In genomic region chr7:3457111-3457840, GRCm38 (mm10) we compare ENCODE assay signal across 31 mouse cellular contexts. TPM values are rescaled to one million over a fixed set of nuclear protein-coding genes. Genes with fewer than 3 reads are reported as not detected.
A peak's percentile ranks its signal among the peaks of the same experiment; 100 is the strongest.
DNase-seq lines count a peak whose midpoint lies in the region; ATAC-seq and TF ChIP-seq lines count a peak whose summit lies in the region.
"Had no signal": no experiment of that assay in that cellular context is flagged by ENCODE, and none has a peak within 500 bp of the region (broad histone marks: within the 10 kb centered on the region; RNA-seq: fewer than 3 reads in every experiment).

No protein-coding gene starts in this region.

- no peaks in the 10 kb centered on the region for H3K9me3 ChIP-seq in intestine, embryonic 14.5 days (ENCODE audit: control insufficient read depth, low read length)
- H3K9me3 ChIP-seq in intestine, postnatal 0 days (ENCODE audit: control insufficient read depth), result no peaks in the 10 kb centered on the region
- H3K9me3 ChIP-seq in limb, embryonic 14.5 days (ENCODE audit: control insufficient read depth, low read length), result no peaks in the 10 kb centered on the region
- no peaks in the 10 kb centered on the region for H3K9me3 ChIP-seq in limb, embryonic 10.5 days (replicated peaks)
- no peaks in the 10 kb centered on the region for H3K9me3 ChIP-seq in limb, embryonic 15.5 days
- no peaks in the 10 kb centered on the region for H3K9me3 ChIP-seq in midbrain, embryonic 16.5 days (replicated peaks; ENCODE audit: control insufficient read depth, low read length, poor library complexity, severe bottlenecking)
- H3K9me3 ChIP-seq: embryonic facial prominence, embryonic 12.5 days; limb, embryonic 13.5 days; lung, embryonic 15.5 days; midbrain, embryonic 13.5 days had no signal

- 0 out of 2 replicates have a peak overlapping the region, but pooled peaks have one; percentile 29 for H3K27ac ChIP-seq in intestine, embryonic 14.5 days (ENCODE audit: low read depth)
- H3K27ac ChIP-seq in intestine, postnatal 0 days (ENCODE audit: low read depth, low read length), result no peak overlapping the region
- no peak overlapping the region for H3K27ac ChIP-seq in limb, embryonic 14.5 days (replicated peaks; ENCODE audit: low read depth, low read length)
- H3K27ac ChIP-seq in limb, embryonic 10.5 days, result no peak overlapping the region
- H3K27ac ChIP-seq in cortical plate, adult 2 months (ENCODE audit: insufficient read depth, low read length), result peak overlapping the region; percentile 15; the same call in 1 of the 2 replicates
- 0 out of 2 replicates have a peak overlapping the region, but pooled peaks have one; percentile 33 for H3K27ac ChIP-seq in limb, embryonic 15.5 days
- no peak overlapping the region for H3K27ac ChIP-seq in midbrain, embryonic 16.5 days (ENCODE audit: low read length)
- H3K27ac ChIP-seq: embryonic facial prominence, embryonic 12.5 days; hindbrain, embryonic 14.5 days; limb, embryonic 13.5 days; liver, embryonic 14.5 days; lung, embryonic 15.5 days; midbrain, embryonic 13.5 days had no signal

- H3K4me3 ChIP-seq in intestine, embryonic 14.5 days (ENCODE audit: low read depth, low read length), result no peak overlapping the region
- no peak overlapping the region for H3K4me3 ChIP-seq in intestine, postnatal 0 days (ENCODE audit: low read depth, low read length)
- no peak overlapping the region for H3K4me3 ChIP-seq in limb, embryonic 14.5 days (replicated peaks; ENCODE audit: low read length)
- no peak overlapping the region for H3K4me3 ChIP-seq in limb, embryonic 10.5 days
- H3K4me3 ChIP-seq in cortical plate, adult 2 months (ENCODE audit: insufficient read depth, low read length), result no peak overlapping the region
- no peak overlapping the region for H3K4me3 ChIP-seq in limb, embryonic 15.5 days
- H3K4me3 ChIP-seq in midbrain, embryonic 16.5 days (ENCODE audit: low read depth, low read length), result no peak overlapping the region
- H3K4me3 ChIP-seq: embryonic facial prominence, embryonic 12.5 days; limb, embryonic 13.5 days; lung, embryonic 15.5 days; megakaryocyte, embryonic 14.5 days; midbrain, embryonic 13.5 days had no signal

- no peak for ATAC-seq in intestine, embryonic 14.5 days (replicated peaks; ENCODE audit: low FRiP score, low TSS enrichment, low read depth)
- ATAC-seq in intestine, postnatal 0 days, result no peak
- no peak for ATAC-seq in limb, embryonic 14.5 days (ENCODE audit: low FRiP score, low read depth)
- ATAC-seq in limb, embryonic 15.5 days (ENCODE audit: insufficient number of reproducible peaks, low FRiP score, low TSS enrichment, low read depth), result no peak
- ATAC-seq in midbrain, embryonic 16.5 days, result no peak
- ATAC-seq: activated CD4-positive, CD25-positive, alpha-beta regulatory T cell, adult 4 months; forebrain, postnatal 0 days; inflammation-experienced regulatory T-cells, adult 6 months; midbrain, embryonic 13.5 days had no signal

- WGBS in intestine, embryonic 14.5 days, result 90% methylated on average over 10 of the region's 10 CpGs
- WGBS in intestine, postnatal 0 days, result 93% methylated on average over 10 of the region's 10 CpGs
- WGBS in limb, embryonic 14.5 days, result 92% methylated on average over 10 of the region's 10 CpGs
- 96% methylated on average over 10 of the region's 10 CpGs for WGBS in limb, embryonic 10.5 days
- WGBS in limb, embryonic 15.5 days, result 79% methylated on average over 10 of the region's 10 CpGs
- WGBS in midbrain, embryonic 16.5 days, result 93% methylated on average over 10 of the region's 10 CpGs

- no peak for TF ChIP-seq POLR2A in limb, embryonic 14.5 days (IDR thresholded peaks at IDR 0.05; ENCODE audit: borderline replicate concordance, extremely low read depth, insufficient read depth, insufficient read length)
- no peak for TF ChIP-seq POLR2A in cortical plate, adult 2 months (IDR thresholded peaks at IDR 0.05; ENCODE audit: extremely low read depth, insufficient read depth, low read length)

- no peaks in the 10 kb centered on the region for H3K4me1 ChIP-seq in intestine, embryonic 14.5 days (replicated peaks; ENCODE audit: control insufficient read depth, insufficient read depth, low read length)
- H3K4me1 ChIP-seq in intestine, postnatal 0 days (replicated peaks; ENCODE audit: control insufficient read depth, insufficient read depth, low read length), result no peaks in the 10 kb centered on the region
- H3K4me1 ChIP-seq in limb, embryonic 14.5 days (ENCODE audit: control insufficient read depth, insufficient read depth, low read length), result no peaks in the 10 kb centered on the region
- H3K4me1 ChIP-seq in limb, embryonic 10.5 days, result peaks cover 5% of the 10 kb centered on the region; the same call in 1 of the 2 replicates
- H3K4me1 ChIP-seq in cortical plate, adult 2 months (ENCODE audit: control insufficient read depth, insufficient read depth, low read length), result peaks cover 4% of the 10 kb centered on the region
- 0 out of 2 replicates have a peak, but pooled peaks cover 2% of the 10 kb centered on the region for H3K4me1 ChIP-seq in limb, embryonic 15.5 days
- H3K4me1 ChIP-seq in midbrain, embryonic 16.5 days (ENCODE audit: control insufficient read depth, insufficient read depth, low read length), result no peaks in the 10 kb centered on the region
- H3K4me1 ChIP-seq: embryonic facial prominence, embryonic 12.5 days; lung, embryonic 15.5 days; midbrain, embryonic 13.5 days had no signal

- no peak overlapping the region for H3K9ac ChIP-seq in intestine, embryonic 14.5 days (ENCODE audit: low read length)
- H3K9ac ChIP-seq in intestine, postnatal 0 days (ENCODE audit: low read depth, low read length), result no peak overlapping the region
- no peak overlapping the region for H3K9ac ChIP-seq in limb, embryonic 14.5 days (ENCODE audit: low read depth, low read length, severe bottlenecking)
- no peak overlapping the region for H3K9ac ChIP-seq in limb, embryonic 15.5 days
- H3K9ac ChIP-seq in midbrain, embryonic 16.5 days (ENCODE audit: low read depth, low read length), result no peak overlapping the region
- H3K9ac ChIP-seq: embryonic facial prominence, embryonic 12.5 days; forebrain, postnatal 0 days; hindbrain, embryonic 14.5 days; limb, embryonic 13.5 days; liver, embryonic 14.5 days; lung, embryonic 15.5 days; midbrain, embryonic 13.5 days had no signal

- no peak overlapping the region for H3K4me2 ChIP-seq in intestine, embryonic 14.5 days (ENCODE audit: low read length)
- no peak overlapping the region for H3K4me2 ChIP-seq in intestine, postnatal 0 days (replicated peaks; ENCODE audit: low read depth)
- H3K4me2 ChIP-seq in limb, embryonic 14.5 days (replicated peaks; ENCODE audit: low read depth, low read length, severe bottlenecking), result no peak overlapping the region
- no peak overlapping the region for H3K4me2 ChIP-seq in limb, embryonic 15.5 days
- H3K4me2 ChIP-seq in midbrain, embryonic 16.5 days (ENCODE audit: low read length), result no peak overlapping the region
- H3K4me2 ChIP-seq: embryonic facial prominence, embryonic 12.5 days; hindbrain, embryonic 14.5 days; limb, embryonic 13.5 days; lung, embryonic 15.5 days; midbrain, embryonic 13.5 days had no signal

- H3K27me3 ChIP-seq in intestine, embryonic 14.5 days (replicated peaks; ENCODE audit: control insufficient read depth, insufficient read depth, low read length), result no peaks in the 10 kb centered on the region
- H3K27me3 ChIP-seq in intestine, postnatal 0 days (replicated peaks; ENCODE audit: control insufficient read depth, insufficient read depth, low read length), result no peaks in the 10 kb centered on the region
- H3K27me3 ChIP-seq in limb, embryonic 14.5 days (ENCODE audit: control insufficient read depth, insufficient read depth, low read length), result no peaks in the 10 kb centered on the region
- H3K27me3 ChIP-seq in limb, embryonic 10.5 days (ENCODE audit: low read depth, poor library complexity, severe bottlenecking), result no peaks in the 10 kb centered on the region
- no peaks in the 10 kb centered on the region for H3K27me3 ChIP-seq in limb, embryonic 15.5 days
- no peaks in the 10 kb centered on the region for H3K27me3 ChIP-seq in midbrain, embryonic 16.5 days (ENCODE audit: control insufficient read depth, insufficient read depth, low read depth, low read length)
- H3K27me3 ChIP-seq: embryonic facial prominence, embryonic 12.5 days; limb, embryonic 13.5 days; lung, embryonic 15.5 days; megakaryocyte, embryonic 14.5 days; midbrain, embryonic 13.5 days had no signal

- TF ChIP-seq CTCF in intestine, postnatal 0 days (IDR thresholded peaks at IDR 0.05; ENCODE audit: low read depth), result no peak
- no peak for TF ChIP-seq CTCF in cortical plate, adult 2 months (IDR thresholded peaks at IDR 0.05; ENCODE audit: extremely low read depth, insufficient read depth, low read length)

- H3K36me3 ChIP-seq in intestine, embryonic 14.5 days (ENCODE audit: control insufficient read depth, insufficient read depth, low read length), result no peaks in the 10 kb centered on the region
- H3K36me3 ChIP-seq in intestine, postnatal 0 days (ENCODE audit: control insufficient read depth, insufficient read depth), result no peaks in the 10 kb centered on the region
- no peaks in the 10 kb centered on the region for H3K36me3 ChIP-seq in limb, embryonic 14.5 days (ENCODE audit: control insufficient read depth, insufficient read depth, low read length)
- H3K36me3 ChIP-seq in limb, embryonic 10.5 days, result no peaks in the 10 kb centered on the region
- no peaks in the 10 kb centered on the region for H3K36me3 ChIP-seq in limb, embryonic 15.5 days
- H3K36me3 ChIP-seq in midbrain, embryonic 16.5 days (ENCODE audit: control insufficient read depth, insufficient read depth, low read length), result no peaks in the 10 kb centered on the region
- H3K36me3 ChIP-seq: embryonic facial prominence, embryonic 12.5 days; limb, embryonic 13.5 days; lung, embryonic 15.5 days; midbrain, embryonic 13.5 days had no signal

- DNase-seq in intestine, embryonic 14.5 days (ENCODE audit: low spot score), result no peak
- DNase-seq in limb, embryonic 14.5 days (ENCODE audit: low spot score), result peak; percentile 30
- DNase-seq in limb, embryonic 10.5 days (ENCODE audit: low spot score), result no peak
- DNase-seq: cerebellum, adult 9-10 months; forebrain, postnatal 0 days; gastrocnemius, postnatal 36 days; heart, postnatal 36 days; kidney, adult 8-10 months; kidney, postnatal 25 days; lung, postnatal 36 days; right cerebral cortex, postnatal 14 days; spleen, adult 18-20 months; thymus, adult 18-20 months; thymus, postnatal 36 days had no signal

RNA-seq across cellular contexts. Expression of gene Cacng6, which starts 33.3 kb away (rescaled TPM):
- polyA plus RNA-seq in intestine, embryonic 14.5 days (2014; fragmentation: Nextera tagmentation; extraction: Ambion mirVana), result 0.13 TPM in 1 of 2 replicates, not detected in the other
- 0.22 and 0.33 TPM in 2 replicates for polyA plus RNA-seq in intestine, postnatal 0 days (2015; fragmentation: Nextera tagmentation; extraction: Ambion mirVana)
- 8.0 and 8.9 TPM in 2 replicates for polyA plus RNA-seq in limb, embryonic 14.5 days (2012; rRNA removed)
- polyA plus RNA-seq in limb, embryonic 14.5 days (2014; fragmentation: Nextera tagmentation; extraction: Ambion mirVana), result 7.1 and 10.0 TPM in 2 replicates
- 0.26 TPM in 1 of 2 replicates, not detected in the other for polyA plus RNA-seq in limb, embryonic 10.5 days (2016; fragmentation: Nextera tagmentation; extraction: Ambion mirVana)
- polyA plus RNA-seq in cortical plate, adult 2 months (2012; rRNA removed), result 0.81 and 1.4 TPM in 2 replicates
- polyA plus RNA-seq in limb, embryonic 15.5 days (2015; fragmentation: Nextera tagmentation; extraction: Ambion mirVana), result 6.7 and 15.4 TPM in 2 replicates
- polyA plus RNA-seq in midbrain, embryonic 16.5 days (2015; fragmentation: Nextera tagmentation; extraction: Ambion mirVana), result 0.10 TPM in 1 of 2 replicates, not detected in the other
- polyA plus RNA-seq: activated CD4-positive, CD25-positive, alpha-beta regulatory T cell, adult 4 months; hindbrain, embryonic 14.5 days; inflammation-experienced regulatory T-cells, adult 6 months; liver, embryonic 14.5 days; lung, embryonic 15.5 days; midbrain, embryonic 13.5 days had no signal

RNA-seq across cellular contexts. Expression of gene Tarm1, which starts 45.1 kb away (rescaled TPM):
- 0.16 TPM in 1 of 2 replicates, not detected in the other for polyA plus RNA-seq in intestine, embryonic 14.5 days (2014; fragmentation: Nextera tagmentation; extraction: Ambion mirVana)
- polyA plus RNA-seq in intestine, postnatal 0 days (2015; fragmentation: Nextera tagmentation; extraction: Ambion mirVana), result not detected in 2 replicates
- polyA plus RNA-seq in limb, embryonic 14.5 days (2012; rRNA removed), result 0.48 and 0.65 TPM in 2 replicates
- 0.80 and 0.92 TPM in 2 replicates for polyA plus RNA-seq in limb, embryonic 14.5 days (2014; fragmentation: Nextera tagmentation; extraction: Ambion mirVana)
- polyA plus RNA-seq in limb, embryonic 10.5 days (2016; fragmentation: Nextera tagmentation; extraction: Ambion mirVana), result not detected in 2 replicates
- polyA plus RNA-seq in cortical plate, adult 2 months (2012; rRNA removed), result 0.06 TPM in 1 of 2 replicates, not detected in the other
- 0.77 and 0.95 TPM in 2 replicates for polyA plus RNA-seq in limb, embryonic 15.5 days (2015; fragmentation: Nextera tagmentation; extraction: Ambion mirVana)
- polyA plus RNA-seq in midbrain, embryonic 16.5 days (2015; fragmentation: Nextera tagmentation; extraction: Ambion mirVana), result not detected in 2 replicates
- polyA plus RNA-seq: brain, embryonic 14.5 days; C2C12; embryonic facial prominence, embryonic 12.5 days; forebrain, postnatal 0 days; heart, embryonic 14.5 days; hindbrain, embryonic 14.5 days; inflammation-experienced regulatory T-cells, adult 6 months; limb, embryonic 13.5 days; midbrain, embryonic 13.5 days; neural tube, embryonic 11.5 days had no signal

Comparison
In these comparisons a context has a peak if more than half of its experiments do, and no peak if none do; other contexts are left out.
1. H3K27ac ChIP-seq: peak in intestine, embryonic 14.5 days (single experiment), cortical plate, adult 2 months (single experiment) and limb, embryonic 15.5 days (single experiment); none in intestine, postnatal 0 days (single experiment), limb, embryonic 14.5 days (single experiment), limb, embryonic 10.5 days (single experiment) and midbrain, embryonic 16.5 days (single experiment).